Mouse (Mus musculus) kidney, adult 11 months (tissue): Measurements from ENCODE around the gene Slc16a11.

Experiments used
- DNase-seq: peaks from one replicate; pipeline ENCODE4 v3.0.0; 2022

Gene Slc16a11

DNA sequence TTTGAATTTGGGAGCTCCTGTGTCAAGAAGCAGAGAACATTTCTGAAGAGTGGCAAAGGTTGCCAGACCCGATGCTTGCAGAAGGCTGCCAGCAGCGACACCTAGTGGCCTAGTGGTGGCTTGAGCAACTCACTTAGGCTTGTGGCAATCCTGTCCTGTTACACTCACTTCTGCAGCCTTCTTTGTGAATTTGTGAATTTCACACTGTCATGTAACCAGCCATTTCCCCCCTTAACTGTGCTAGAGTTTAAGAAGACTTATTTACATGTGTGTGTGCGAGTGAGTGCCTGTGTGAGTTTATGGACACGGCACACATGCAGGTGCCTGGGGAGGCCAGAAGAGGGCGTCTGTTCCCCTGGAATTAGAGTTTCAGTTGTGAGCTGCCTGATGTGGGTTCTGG, 10.9 kb upstream of the Slc16a11 start:
- peak; percentile 78 for DNase-seq

DNA sequence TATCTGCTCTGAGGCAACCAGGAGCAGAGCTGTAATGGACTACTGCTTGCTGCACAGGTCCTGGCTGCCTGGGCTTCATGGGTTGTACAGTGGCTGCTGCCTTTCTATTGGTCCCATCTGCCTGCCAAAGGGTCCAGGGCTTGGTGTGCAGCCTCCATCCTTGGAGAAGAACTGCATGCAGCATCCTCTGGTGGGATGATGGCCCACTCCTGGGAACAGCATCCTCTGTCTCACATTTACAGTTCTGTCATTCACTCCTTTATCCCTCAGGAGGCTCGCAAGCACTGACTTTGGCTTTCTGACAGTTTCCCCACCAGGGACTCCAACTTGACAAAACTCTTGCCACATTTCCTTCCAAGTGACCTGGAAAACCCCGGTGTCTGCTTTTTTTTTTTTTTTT, 5.8 kb upstream of the Slc16a11 start:
- DNase-seq = no peak

DNA sequence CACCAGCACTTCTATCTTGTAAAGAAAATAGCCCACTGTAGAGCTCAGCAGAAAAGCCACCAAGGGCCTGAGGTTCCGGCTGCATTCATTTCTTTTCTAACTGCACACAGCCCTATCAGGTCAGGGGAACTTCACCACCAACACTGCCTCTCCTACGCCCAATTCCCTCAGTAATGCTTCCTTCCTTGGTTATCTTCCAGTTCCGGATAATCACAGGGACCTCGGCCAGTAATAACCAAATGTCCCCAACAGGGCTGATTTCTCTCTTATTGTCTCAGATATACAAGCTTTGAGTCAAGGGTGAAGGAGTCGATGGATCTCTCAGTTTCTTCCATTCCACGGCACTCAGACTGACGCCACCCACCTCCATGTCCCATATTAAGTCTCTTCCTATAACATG, 5.3 kb upstream of the Slc16a11 start:
- no peak for DNase-seq

DNA sequence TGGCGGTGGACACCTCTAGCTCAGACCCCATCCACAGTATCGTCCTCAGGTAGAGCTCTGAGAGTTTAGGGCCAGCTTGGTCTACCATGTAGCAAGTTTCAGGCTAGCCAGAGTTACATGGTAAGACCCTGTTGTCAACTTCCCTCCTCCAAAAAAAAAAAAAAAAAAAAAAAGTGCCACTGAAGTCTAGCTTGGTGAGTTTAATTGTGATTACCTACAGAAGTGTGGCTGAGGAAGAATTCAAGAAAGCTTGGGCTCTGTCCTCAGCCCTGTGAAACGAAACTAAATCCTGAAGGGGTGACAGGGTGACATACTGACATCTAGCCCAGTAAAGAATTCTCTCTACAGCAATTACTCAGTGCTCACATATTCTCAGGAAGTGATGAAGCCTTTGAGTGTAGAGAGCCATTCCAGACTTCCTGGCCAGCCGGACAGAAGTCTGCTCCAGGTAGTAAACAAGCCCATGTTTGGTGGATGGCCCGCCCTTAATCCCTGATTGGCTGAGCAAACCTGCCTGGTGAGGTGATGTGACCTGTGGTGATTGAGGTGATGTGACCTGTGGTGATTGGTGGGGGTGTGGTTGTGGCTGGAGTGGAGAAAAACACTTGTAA, 3.7 kb upstream of the Slc16a11 start:
- no peak for DNase-seq

DNA sequence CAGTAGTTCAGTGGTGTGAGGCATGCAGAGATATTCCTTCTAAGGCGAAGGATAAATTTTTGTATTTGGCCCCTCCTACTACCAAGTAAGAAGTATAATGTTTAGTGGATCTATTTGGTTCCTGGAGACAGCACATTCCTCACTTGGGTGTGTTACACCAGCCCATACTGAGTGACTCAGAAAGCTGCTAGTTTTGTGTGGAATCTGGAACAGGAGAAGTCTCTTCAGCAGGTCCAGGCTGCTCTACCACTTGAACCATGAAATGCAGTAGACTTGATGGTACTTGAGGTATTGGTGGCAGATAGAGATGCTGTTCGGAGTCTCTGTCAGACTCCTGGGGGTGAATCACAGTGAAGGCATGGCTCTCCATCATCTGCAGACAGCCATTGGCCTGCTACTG, 1.9 kb upstream of the Slc16a11 start:
- DNase-seq = no peak

DNA sequence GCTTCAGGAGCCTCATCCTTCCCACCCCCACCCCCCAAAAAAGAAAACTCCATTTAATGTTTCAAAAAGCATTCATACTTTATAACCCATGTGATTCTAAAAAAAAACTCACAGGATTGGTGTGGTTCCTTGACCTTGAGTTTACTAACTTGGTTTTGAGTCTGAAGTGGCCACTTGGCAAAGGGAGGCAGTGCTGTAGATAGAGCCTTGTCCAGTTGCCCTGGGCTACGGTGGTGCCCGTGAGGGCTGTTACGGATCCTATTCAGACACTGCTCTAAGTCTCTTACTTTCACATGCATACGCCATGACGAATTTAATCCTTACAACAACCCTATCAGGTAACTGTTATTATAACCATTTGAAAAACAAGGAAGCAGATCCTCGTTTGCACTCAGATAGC, 580 bp upstream of the Slc16a11 start:
- DNase-seq = no peak

DNA sequence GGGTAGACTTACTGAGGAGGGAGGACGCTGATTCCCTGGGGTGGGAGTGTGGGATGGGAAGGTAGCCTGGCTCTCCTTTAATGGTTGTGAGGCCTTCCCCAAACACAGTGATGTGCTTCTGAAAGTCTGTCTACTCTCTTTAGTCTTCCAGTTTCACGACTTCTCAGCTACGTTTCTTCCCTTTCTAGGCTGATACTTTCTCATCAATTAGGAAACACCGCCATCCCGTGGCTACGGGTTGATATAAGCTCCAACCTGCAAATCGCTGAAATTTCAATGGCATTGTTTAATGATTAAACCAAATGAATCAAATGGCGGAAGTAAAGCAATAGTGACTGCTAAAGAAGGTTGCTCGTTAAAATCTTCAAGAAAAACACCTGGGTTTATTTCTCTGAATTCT, 344 bp downstream of the Slc16a11 start:
- DNase-seq = peak; percentile 82

DNA sequence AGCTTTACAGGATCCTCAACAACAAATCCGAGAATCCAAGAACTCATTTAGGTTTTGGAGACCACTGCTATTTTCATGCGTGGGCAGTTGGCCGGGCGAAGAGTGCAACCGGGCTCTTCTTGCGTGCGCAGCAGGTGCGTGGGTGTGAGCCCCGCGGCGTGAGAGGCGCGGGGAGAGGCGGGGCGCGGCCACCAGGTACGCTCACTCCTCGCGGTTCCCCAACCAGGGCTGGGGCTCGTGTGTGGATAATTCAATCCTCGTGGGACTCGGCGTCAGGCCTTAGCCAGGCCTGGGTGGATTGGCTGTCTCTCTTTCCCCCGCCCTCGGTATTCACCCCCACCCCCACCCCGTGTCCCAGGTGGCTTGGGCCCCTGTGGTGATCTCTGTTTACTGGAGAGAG, 1.2 kb downstream of the Slc16a11 start:
- no peak for DNase-seq

DNA sequence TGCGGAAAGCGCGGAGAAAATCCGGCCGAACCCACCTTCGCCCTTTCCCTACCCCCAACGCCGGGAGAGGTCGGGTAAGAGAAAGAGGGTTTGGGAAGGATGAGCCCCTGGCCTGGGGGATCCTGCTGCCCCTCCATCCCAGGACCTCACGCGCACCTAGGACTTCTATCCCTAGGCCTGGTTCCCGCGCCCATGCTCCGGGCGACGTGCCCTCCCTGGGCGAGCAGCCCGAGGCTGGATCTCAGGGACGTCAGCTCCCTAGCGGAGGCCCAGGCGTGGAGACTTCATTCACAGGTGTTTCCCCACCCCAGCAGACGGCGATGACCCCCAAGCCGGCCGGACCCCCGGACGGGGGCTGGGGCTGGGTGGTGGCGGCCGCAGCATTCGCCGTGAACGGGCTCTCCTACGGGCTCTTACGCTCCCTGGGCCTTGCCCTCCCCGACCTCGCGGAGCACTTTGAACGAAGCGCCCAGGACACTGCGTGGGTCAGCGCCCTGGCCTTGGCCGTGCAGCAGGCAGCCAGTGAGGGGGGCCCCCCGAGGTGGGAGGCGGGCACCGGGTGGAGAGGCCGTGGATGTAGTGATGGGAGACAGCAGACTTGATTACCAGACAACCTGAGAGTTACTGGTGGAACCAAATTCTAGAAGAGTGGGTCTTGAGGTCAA, 1.8 kb downstream of the Slc16a11 start:
- peak; percentile 84 for DNase-seq

DNA sequence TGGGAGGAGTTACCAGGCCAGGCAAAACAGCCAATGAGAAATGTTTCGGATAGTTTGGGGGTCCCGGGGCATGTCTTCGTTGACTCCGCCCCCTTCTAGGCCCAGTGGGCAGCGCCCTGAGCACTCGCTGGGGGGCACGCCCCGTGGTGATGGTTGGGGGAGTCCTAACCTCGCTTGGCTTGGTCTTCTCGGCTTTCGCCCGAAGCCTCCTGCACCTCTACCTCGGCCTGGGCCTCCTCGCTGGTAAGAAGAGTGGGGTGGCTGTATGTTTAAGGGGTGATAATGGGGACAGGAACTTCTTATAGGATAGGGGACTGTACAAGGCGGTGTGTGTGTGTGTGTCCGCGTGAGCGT, 2.3 kb downstream of the Slc16a11 start:
- no peak for DNase-seq

DNA sequence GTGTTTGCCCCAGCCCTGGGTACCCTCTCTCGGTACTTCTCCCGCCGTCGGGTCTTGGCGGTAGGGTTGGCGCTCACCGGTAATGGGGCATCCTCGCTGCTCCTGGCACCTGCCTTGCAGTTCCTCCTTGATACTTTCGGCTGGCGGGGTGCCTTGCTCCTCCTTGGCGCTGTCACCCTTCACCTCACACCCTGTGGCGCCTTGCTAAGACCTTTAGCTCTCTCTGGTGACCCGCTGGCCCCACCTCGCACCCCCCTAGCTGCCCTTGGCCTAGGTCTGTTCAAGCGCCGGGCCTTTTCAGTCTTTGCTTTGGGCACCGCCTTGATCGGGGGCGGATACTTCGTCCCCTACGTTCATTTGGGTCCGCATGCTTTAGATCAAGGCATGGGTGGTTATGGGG, 2.7 kb downstream of the Slc16a11 start:
- DNase-seq = peak; percentile 72

DNA sequence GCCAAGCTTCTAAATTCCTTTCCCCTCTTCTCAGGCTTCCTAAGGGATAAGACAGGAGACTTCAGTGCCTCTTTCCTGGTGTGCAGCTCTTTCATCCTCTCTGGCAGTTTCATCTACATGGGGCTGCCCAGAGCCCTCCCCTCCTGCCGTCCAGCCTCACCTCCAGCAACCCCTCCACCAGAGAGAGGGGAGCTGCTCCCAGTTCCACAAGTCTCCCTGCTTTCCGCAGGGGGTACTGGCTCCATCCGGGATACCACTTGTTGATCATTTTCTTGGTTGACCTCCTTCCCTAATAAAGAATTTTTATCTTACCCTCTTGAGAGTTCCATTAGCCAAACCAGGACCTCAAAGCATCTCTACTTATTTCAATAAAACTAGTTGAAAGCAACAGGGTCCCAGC, 3.6 kb downstream of the Slc16a11 start:
- DNase-seq = no peak

DNA sequence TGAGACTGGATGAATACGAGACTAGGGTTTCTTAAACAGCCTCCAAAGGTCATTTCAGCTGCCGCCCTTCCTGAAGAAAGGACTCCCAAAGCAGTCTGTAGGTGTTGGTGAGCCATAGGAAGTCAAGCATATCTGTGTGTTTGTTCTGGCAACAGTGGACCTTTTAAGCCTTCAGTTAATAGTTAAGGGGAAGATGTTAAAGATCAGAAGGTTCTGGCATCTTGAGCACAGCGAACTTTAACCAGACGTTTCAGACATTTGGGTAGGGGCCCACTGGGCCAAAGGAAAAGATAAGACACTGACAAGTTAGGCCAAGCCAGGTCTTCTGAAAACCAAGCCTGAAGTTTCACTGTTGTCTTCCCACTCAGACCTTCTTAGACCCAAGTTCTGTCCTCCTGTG, 5.5 kb downstream of the Slc16a11 start:
- peak; percentile 82 for DNase-seq

DNA sequence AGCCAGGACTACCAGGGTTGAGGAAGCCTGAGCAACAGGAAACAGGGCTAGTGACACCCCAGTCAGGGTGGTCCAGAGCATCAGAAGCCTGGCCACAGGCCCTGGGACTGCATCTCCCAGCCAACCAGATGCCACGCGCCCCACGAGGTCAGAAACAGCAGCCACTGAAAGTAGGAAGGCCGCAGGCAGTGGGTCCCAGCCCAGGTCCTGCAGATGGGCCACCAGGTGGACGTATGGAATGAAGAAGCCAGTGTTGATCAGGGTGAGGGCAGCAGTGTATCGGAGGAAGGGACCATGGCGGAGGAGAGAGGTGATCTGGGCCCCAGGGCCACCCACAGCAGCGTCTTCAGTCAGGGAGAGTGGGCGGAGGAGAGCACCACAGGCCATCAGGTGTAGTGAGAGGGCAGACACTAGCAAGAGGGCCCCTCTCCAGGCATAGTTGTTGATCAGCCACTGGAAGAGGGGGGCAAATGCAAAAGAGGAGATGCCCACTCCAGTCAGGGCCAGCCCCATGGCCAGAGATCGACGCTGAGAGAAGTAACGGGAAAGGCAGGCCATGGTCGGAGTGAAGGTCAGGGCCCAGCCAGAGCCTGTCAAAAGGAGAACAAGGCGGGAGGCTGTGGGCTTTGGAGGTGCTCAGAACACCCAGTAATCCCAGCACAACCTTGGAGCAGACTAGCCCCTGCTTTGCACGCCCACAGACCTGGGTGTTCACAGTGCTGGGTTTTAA, 6.4 kb downstream of the Slc16a11 start:
- DNase-seq = no peak

DNA sequence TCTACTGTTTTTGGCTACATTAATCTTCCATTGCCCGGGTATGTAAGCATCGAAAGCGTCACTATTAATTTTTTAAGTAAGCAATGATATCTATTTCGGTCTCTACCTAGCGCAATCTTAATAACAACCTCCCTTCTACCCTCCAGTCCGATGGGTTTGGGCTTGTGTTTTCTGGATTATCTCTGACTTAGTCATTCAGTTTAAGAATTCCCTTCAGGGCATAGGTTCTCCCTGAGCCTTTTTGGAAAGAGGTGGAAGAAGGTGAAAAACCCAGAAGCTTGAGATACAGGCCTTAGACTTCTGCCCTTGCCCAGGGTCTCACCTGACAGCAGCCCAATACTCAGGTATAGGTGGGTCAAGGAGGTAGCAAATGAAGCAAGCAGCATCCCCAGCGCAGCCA, 7.3 kb downstream of the Slc16a11 start:
- DNase-seq = no peak

DNA sequence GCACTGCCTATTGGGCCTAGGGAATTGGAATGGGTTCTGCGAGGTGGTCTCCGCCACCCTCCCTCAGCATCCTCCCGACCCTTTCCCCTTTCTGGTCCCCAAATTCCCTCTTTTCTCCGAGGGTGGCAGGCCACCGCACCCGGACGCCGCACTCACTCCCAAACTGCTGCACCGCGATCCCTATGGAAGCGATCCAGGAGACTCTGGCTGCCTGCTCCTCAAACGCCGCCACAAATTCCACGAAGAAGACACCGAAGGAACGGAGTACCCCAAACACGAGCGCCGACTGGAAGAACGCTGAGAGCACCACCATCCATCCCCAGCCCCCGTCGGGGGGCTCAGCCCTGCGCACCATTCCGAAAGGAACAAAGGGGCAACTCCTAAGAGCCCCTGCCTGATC, 7.8 kb downstream of the Slc16a11 start:
- no peak for DNase-seq

DNA sequence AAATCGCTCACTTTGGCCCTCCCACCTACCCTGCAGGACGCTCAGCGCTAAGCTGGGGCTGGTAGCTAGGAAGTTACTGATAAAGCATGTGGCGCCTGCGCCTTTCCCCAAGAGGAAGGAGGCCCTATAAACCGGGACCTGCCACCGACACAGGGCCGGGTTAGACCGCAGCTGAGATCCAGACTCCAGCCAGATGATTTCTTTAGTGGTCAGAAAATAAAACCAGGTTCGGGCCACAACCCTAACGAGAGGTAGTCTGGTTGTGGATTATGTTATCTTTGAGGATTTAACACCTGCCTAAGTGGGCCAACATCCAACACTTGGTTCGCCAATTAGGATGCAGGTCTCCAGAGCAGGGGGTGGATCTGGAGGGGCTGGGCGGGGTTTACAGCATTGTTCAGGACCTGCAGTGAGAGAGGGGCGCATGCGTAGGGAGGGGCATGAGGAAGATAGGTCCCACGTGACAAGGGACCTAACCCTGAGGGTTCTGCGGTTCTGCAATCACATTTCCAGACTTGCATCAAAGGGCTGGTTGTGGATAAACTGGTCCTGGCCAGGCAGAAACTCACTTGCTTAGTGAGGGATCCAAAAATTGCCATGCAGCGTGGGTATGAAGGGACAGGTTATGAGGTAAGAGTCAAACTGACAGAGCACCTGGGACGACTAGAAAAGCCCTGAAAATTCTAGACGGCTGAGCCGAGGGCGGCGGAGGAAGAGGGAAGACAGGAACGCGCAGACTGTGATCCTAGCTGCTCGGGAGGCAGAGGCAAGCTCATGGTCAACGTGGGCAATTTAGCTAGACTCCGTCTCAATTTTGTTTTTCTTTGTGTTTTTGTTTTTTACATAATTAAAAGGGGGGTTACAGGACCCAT, 8.4 kb downstream of the Slc16a11 start, which contains the start of gene Slc16a13:
Gene Slc16a13 (minus strand): TSS at position 334 of the 872 bp plus-strand sequence.
- DNase-seq = peak; percentile 98

DNA sequence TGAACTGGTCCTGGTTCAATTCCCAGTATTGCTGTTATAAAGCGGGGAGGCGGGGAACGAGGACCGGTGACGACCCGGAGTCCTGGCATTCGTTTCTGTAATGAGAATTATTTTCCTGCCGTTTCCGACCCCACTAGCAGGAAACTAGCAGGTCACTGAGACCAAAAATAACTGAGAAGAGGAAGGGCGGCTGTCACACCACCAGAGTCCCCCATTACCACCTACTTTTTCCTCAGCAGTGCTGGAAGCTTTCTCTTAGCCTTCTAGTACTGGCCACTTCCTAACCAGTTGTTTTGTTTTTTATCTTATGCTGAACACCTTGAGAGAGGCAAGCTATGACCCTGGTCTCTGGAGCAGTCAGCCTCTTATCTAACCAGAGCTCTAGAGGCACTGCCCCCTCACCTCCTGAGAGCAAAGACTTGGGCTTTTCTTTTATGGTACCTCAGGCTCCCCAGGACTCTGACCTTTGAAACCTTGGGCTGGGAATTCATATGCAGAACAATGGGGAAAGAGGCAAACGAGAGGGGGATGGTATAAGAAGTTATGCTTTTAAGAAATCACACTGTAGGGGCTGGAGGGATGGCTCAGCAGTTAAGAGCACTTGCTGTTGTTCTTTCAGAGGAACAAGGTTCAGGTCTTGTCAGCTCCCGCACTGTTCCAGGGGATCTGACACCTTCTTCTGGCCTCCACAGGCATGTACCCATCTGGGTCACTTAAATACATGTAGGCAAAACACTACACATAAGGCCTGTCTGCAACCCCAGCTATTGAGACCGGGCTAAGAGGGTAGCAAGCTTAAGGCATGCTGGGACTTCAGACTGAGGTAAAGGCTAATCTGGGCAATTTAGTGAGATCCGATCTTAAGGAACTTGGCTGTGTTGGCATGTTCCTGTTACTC, 9.3 kb downstream of the Slc16a11 start:
- peak; percentile 71 for DNase-seq

DNA sequence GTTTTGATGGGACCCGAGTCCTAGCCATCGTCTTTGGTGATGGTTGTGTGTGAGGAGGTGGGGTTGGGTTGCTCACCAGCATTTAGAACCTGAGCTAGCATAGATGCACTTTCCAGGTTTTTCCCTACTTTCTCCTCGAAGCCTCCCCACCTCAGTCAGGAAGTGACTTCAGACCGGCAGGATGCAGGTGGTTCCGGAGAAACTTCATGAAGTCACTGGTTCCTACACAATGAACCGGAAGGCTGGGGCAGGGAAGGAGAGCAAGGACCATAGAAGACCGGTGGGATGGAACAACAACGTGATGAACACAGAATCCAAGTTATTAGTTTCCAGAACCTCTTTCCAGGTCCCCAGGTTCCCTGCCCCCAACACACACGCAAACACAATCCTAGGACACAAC, 11.2 kb downstream of the Slc16a11 start:
- DNase-seq = no peak

DNA sequence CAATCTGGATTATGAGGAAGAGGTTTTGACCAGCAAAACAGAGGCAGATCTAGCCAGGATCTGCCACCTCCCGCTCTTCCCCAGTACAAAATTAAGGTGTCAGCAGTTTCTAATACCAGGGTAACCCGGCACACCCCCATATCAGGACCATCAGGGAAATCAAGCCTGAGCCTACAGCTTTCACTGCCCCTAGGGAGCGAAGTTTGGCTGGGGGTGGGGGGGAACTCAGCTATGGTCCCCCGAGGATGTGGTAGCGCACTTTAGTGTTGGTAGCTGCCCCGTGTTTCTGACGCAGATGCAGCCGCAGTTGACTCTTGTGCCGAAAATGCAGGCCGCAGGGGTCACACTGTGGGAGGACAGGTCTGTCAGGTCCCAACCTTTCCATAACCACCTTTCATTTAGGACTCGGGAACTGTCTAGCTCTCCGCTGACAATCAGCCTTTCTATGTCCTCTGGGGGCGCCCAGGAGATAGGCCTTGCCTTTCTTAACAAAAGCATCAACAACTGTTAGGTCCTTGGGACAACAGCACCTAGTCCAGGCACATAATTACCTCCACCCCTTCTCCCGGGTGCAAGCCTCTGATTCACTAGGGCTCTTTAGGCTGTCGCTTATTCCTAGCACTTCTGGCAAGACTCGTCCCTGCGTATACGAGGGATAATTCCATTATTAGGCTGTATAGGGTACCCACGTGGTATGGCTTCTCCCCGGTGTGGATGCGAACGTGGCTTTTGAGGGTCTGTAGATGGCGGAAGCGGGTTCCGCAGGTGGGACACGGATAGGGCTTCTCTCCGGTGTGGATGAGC, 13.4 kb downstream of the Slc16a11 start:
- no peak for DNase-seq

DNA sequence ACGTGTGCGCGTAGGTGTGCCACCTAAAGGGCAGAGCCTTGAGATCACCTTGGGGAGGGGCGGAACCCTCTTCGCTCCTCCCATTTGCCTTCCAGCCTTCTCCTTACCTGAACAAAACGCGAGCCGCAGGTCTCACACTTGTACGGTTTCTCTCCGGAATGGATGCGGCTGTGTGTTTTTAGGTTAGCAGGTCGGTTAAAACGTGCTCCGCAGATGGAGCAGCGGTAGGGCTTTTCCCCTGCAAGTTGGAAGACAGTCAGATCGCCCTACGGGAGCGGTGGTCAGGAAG, 14.0 kb downstream of the Slc16a11 start:
- no peak for DNase-seq

DNA sequence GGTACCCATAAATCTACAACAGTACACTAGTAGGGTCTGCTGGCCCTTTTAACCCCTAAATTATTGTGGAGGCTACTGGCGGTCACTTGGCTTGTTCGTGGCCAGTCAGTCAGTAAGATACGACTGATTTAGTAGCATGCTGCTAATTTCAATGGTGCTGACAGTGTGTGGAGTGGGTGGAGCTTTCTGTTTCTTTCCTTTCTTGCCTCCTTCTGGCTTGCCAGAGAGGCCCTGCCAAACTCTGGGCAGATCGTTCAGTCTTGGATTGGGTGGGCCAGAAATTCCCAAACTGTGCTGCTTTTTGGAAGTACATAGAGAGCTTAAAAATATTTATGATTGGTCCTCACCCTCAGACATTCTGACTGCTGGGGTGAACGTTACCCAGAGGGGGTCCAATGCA, 14.6 kb downstream of the Slc16a11 start:
- DNase-seq = no peak
